Mouse (Mus musculus) bone marrow macrophage, adult 2 months (primary cell): ENCODE data around the gene Nfix.

Experiments used
- CTCF ChIP-seq: IDR thresholded peaks from 2 replicates; pipeline ENCODE4 v1.5.1; 2012; ENCODE audit warnings: low read depth, mild to moderate bottlenecking, low read length, moderate library complexity
- POLR2A ChIP-seq: IDR thresholded peaks from 2 replicates; pipeline ENCODE4 v1.6.1; 2012; ENCODE audit warnings: mild to moderate bottlenecking, low read depth, low read length, borderline replicate concordance

DNA sequence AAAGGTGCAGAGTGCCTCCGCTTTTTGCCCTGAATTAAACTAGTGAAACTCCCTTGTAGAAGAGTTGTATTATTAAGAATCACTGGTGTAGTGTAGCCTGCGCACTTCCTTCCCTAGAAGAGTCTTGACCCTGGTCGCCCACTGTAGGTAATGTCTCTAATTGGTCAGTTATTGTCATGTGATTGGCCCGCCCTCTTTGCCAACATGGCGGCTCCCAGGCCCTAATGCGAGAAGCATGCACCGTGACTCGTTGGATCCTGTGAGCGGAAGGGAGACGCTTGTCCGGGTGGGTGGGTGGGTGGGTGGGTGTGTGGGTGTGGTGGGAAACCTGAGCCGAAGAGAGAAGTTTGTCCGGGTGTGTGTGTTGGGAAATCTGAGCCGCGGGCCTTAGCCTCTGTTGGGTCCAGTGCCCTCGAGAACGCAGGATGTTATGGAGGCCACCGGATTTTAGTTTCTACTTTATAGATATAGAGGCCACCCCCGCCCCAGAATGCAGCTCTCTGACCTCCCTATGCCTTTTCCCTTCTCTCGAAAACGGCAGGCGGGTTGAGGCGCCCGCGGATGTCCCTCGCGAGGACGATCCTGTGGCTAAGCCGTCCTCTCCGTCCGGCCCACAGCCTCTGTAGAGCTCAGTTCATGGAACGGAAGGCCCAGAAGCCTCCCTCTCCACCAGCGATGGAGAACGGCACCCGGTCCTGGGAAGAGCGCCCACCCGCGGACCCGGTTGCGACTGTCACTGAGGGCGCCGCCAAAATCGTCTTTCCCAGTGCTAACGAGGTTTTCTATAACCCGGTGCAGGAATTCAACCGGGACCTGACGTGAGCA, 110.8 kb downstream of the Nfix start:
- TF ChIP-seq CTCF (no peak), POLR2A (no peak)
